Mouse (Mus musculus) layer of hippocampus, postnatal 14 days (tissue): ENCODE results near the gene Nfe2l1. TPM values are rescaled to one million over a fixed set of nuclear protein-coding genes. Genes with fewer than 3 reads are reported as not detected.
"Not testable (repeated sequence)": the region's sequence is repeated elsewhere in the genome, so short reads cannot be mapped to it uniquely, and the experiment has no call there.

Source experiments
- DNase-seq, 2 experiments: peaks; one replicate each; pipeline ENCODE4 v3.0.0; 2021 to 2022; ENCODE audit warnings: low spot score in 2 of 2, mixed read lengths in 1 of 2
- microRNA-seq, 2 experiments: library from miRNA; unstranded; fragments of <30 nt; microRNA quantifications; one replicate each; pipeline ENCODE4 v1.2.0; 2021
- total RNA-seq, 2 experiments: library from RNA; stranded (reverse); gene quantifications; 2 replicates each; pipeline ENCODE4 v1.2.3; 2021

Gene Nfe2l1
- total RNA-seq, 2 experiments from 2014 or later: 185 to 187 TPM

DNA sequence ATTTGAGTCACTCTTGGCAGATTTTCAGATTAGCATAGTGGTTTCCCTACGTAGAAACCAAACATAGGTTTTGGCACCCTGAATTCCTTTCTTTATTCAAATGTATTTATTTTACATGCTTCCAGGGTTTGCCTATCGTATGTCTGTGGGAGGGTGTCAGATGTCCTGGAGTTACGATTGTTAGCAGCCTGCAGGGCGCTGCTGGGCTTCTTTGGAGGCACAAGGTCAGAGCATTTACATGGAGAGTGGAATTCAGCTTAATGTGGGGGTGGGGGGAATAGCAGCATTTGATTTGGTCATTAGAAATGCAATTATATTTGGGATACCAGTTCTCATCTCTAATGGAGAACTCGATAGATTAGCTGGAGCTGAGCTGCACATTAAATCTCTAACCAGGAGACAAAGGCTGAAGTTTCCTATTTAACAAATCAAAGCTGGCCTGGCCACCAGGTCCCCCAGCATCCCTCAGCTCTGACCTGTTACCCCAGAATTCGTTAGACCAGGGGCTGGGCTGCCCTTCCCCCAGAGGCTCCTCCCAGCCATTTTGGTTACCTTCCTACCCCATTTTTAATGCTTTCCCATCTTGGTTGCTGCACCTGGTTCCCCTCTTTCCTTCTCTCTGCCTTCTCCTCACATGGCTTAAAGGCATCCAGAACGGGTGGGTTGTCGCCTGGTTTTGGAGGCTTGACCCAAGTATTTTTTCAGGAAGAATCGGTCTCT is 42.9 kb downstream of the Nfe2l1 start:
- DNase-seq: no peak

- DNase-seq: peak in 1 of 2 experiments; percentile 53
Measured at GRCm38 (mm10) chr11:96784847-96785246, 44.9 kb downstream of the Nfe2l1 start.

DNA sequence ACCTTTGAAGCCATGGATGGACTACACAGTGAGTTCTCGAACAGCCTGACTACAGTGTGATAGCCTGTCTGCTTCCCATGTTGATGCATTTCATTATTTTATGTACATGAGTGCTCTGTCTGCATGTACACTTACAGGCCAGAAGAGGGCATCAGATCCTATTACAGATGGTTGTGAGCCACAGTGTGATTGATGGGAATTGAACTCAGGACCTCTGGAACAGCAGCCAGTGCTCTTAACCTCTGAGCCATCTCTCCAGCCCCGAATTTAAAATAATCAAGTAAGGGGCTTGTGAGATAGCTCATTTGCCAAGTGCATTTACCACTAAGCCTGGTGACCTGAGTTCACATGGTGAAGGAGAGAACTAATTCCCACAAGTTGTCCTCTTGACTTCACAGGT is 48.3 kb downstream of the Nfe2l1 start:
- no peak for DNase-seq

DNA sequence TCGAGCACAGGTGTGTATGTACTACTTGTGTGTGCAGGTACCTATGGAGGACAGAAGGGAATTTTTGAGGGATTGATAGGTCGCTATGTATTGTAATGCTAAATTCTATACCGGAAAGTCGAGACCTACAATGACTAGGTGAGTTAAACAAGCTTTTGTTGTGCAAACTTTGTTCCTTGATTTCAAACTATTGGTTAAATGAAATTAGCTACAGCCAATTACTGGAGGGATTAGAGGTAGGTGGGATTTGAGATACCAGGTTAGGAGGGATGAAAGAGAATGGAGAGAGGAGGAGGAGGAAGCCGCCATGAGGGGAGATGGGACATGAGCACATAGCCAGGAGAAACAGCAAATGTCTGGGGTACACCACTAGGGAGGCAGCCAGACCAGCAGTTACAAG is 49.5 kb downstream of the Nfe2l1 start:
- DNase-seq: no peak

- not testable (repeated sequence) for DNase-seq
Measured at GRCm38 (mm10) chr11:96778061-96778627, 51.6 kb downstream of the Nfe2l1 start.

DNA sequence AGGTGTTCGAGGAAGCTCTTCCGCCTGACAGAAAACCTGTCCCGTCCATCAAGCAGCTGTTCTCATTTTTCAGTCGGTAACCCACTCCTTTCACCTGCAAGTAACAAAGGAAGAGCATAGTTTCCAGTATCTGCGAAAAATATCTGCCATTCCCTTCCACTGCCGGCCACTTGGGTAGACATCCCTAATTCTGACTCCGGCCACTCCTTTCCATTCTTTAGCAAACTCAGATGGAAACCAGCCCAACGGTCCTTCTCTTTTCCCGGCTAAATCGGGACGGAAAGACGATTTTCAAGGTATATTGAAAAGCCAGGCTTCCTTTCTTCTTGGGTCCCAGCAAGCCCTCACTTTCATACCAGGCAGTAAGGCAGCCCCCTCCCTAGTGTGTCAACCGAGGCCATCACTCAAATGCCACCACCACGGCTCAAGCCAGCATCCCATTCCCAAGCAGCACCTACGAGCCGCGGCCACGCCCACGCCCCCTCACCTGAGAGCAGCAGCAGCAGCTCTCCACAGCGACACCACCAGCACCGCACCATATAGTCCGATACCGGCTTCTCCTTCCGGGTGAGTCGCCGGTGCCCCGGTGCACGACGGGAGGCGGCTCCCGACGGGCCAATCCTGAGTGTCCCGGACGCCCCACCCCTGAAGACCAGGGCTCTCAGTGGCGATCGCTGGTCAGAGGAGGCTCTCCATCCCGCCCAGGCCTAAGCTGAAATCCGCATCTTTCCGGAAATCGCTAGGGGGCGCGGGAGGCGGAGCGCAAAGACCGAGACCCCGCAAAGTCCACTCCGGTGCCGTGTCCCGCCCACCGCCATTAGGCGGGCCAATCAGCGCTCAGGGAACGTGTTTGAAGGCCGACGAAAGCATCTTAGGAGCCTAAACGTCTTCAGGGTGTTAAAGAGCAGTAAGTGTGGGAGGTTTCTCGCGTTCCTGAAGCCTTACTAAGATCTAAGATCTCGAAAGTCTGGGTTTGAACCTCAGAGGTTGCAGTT is 52.5 kb downstream of the Nfe2l1 start, which contains the start of gene Snx11:
TSS of gene Snx11 (minus strand) at position 592 of the 995 bp plus-strand sequence.
- peak; percentile 98 to 99 for DNase-seq

DNA sequence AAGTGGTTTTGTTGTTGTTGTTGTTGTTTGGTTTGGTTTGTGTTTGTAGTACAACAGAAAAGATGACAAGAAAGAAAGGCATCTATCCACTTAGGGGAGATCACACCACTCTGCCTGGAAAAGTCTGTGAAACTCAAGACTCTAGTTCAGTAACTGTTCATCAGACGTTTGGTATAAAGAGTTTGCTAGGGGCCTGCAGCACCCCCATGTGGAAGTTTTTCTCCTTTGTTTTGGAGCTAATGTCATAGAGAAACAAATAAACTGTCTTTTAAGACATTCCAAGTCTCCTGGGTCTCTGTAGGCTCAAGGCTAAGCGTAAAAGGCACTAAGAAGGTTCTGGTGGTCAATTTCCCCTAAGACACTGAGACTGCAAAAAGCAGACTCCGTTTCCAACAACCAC is 53.7 kb downstream of the Nfe2l1 start:
- no peak for DNase-seq

GRCm38 (mm10) chr11:96775665-96776064 is 54.1 kb downstream of the Nfe2l1 start:
- DNase-seq: no peak

DNA sequence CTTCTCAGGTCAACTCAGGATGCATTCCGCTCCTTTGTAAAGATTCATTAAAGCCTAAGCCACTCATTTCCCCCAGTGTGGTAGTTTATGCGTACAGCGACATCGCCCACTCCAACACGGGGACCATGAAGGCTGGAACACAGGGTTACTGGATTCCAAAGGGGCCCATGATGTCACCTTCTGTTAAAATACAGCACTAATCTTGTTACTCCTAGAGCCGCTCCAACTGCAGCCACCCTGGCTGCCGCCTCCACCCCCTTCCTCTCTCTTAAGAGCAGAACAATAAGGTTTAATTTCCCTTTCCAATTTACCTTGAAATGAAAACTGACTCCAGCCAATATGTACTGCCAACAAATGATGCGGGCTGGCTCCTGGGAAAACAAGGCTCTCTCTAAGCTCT is 54.7 kb downstream of the Nfe2l1 start:
- DNase-seq: no peak

- no peak for DNase-seq
Measured at GRCm38 (mm10) chr11:96774536-96774935, 55.2 kb downstream of the Nfe2l1 start.

- no peak for DNase-seq
Measured at GRCm38 (mm10) chr11:96772413-96772812, 57.4 kb downstream of the Nfe2l1 start.

DNA sequence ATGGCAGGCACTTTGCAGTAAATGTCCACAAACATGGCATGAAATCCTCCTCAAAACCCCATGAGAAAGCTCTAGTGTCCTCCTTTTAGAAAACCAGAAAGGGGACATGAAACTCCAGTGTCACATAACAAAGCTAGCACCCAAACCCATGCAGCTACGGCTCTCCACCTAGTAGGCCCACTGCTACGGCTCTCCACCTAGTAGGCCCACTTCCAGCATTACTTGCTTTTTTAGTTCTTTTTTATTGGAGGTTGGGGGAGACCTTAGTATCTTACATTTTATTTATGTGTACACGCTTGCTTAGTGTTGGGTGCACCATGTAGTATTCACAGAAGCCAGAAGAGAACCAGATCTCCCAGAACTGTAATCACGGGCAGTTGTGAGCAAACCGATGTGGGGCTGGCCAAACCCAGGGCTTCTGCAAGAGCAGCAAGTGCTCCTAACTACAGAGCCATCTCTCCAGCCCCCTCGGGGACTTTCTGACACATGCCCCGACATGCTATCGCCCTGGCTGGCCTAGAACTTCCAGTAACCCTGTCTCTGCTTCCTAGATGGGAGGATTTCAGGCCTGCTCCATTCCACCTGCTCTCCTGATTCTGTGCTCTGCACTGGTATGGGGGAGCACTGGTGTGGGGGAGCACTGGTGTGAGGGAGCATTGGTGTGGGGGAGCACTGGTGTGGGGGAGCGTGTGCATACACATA is 58.3 kb downstream of the Nfe2l1 start:
- DNase-seq: no peak

DNA sequence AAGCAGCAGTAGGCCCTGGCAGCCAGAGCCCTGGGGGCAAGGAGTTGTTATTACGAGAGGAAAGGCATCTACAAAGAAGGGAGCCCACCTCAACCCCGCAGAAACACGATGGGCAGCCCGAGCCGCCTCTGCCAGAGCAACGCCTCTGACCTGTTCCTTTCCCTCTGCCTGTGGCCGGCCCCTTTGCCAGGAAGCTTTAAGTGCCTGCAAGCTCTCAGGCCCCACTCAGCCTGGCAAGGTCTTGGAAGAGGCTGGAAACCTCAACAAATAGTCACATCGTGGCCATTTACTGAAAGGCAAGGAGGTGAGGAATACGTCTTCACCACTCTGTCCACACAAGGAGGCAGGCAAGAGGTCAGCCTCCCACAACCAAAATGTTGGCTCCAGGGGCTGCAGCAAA is 61.5 kb downstream of the Nfe2l1 start:
- no peak for DNase-seq

Small RNA genes within 50 kb of the gene (microRNA-seq; reads per million reads assigned to microRNA genes)
- 13.6 to 42.5 reads per million in 2 experiments for gene Mir152

Other genes starting within 250 kb of the Nfe2l1 start
- 10 to 100 TPM; 44.3 to 45.8 TPM for gene Snx11, start 52.4 kb downstream of the Nfe2l1 start, total RNA-seq
- gene Cbx1, start 40.8 kb downstream of the Nfe2l1 start, total RNA-seq: 10 to 100 TPM; 51.0 to 54.8 TPM
- gene Copz2, start 19.9 kb upstream of the Nfe2l1 start, total RNA-seq: 1 to 10 TPM; 2.9 to 6.2 TPM
- gene Cdk5rap3, start 86.5 kb upstream of the Nfe2l1 start, total RNA-seq: 10 to 100 TPM; 41.2 to 47.2 TPM
- gene Prr15l, start 98.1 kb upstream of the Nfe2l1 start, total RNA-seq: not detected
- gene Pnpo, start 114.0 kb upstream of the Nfe2l1 start, total RNA-seq: 10 to 100 TPM; 33.0 to 36.7 TPM
- 10 to 100 TPM; 12.3 to 13.5 TPM for gene Sp2, start 153.0 kb upstream of the Nfe2l1 start, total RNA-seq
- gene Sp6, start 183.4 kb upstream of the Nfe2l1 start, total RNA-seq: 1 to 10 TPM in 1 of 2 experiments, under 1 TPM in 1; 0.81 to 1.1 TPM
- gene Scrn2, start 200.0 kb upstream of the Nfe2l1 start, total RNA-seq: 1 to 10 TPM; 4.8 to 6.3 TPM
- gene Lrrc46, start 211.4 kb upstream of the Nfe2l1 start, total RNA-seq: under 1 TPM; 0.74 to 0.86 TPM
- gene Mrpl10, start 211.6 kb upstream of the Nfe2l1 start, total RNA-seq: 10 to 100 TPM; 81.9 to 84.1 TPM
- 10 to 100 TPM; 15.1 to 16.2 TPM for gene Osbpl7, start 220.7 kb upstream of the Nfe2l1 start, total RNA-seq